Mouse (Mus musculus) ES-E14 (cell line): ENCODE results near the gene Mapk8ip1. TPM values are rescaled to one million over a fixed set of nuclear protein-coding genes. Genes with fewer than 3 reads are reported as not detected.

Source experiments
- DNase-seq: peaks from one replicate; pipeline ENCODE4 v3.0.0-alpha.2; 2013; ENCODE audit warnings: low read depth, low spot score
- H3K27ac ChIP-seq: 2 replicates; pipeline ENCODE4 v1.5.1; 2012; ENCODE audit warnings: low read depth, mild to moderate bottlenecking, low read length, moderate library complexity, mixed read lengths; ENCODE audit not compliant: poor library complexity, insufficient read depth, severe bottlenecking
- H3K36me3 ChIP-seq: 2 replicates; pipeline ENCODE4 v1.6.1; 2012; ENCODE audit warnings: mild to moderate bottlenecking, low read length, moderate library complexity, mixed read lengths; ENCODE audit not compliant: control insufficient read depth, poor library complexity, insufficient read depth, severe bottlenecking
- H3K4me1 ChIP-seq, 2 experiments: fragments of 150-350 bp in 1 of 2; sonication (generic) in 1 of 2; 2 replicates each; pipeline ENCODE4 v1.6.1; 2012; ENCODE audit warnings: low read length in 2 of 2, mild to moderate bottlenecking in 1 of 2, mixed read lengths in 1 of 2; ENCODE audit not compliant: control insufficient read depth in 2 of 2, insufficient read depth in 2 of 2, poor library complexity in 1 of 2
- H3K4me3 ChIP-seq, 2 experiments: fragments of 150-350 bp in 1 of 2; sonication (generic) in 1 of 2; 2 replicates each; pipeline ENCODE4 v1.5.1; 2012; ENCODE audit warnings: low read length in 2 of 2, low read depth in 1 of 2, mild to moderate bottlenecking in 1 of 2, mixed read lengths in 1 of 2; ENCODE audit not compliant: insufficient read depth in 1 of 2, poor library complexity in 1 of 2, severe bottlenecking in 1 of 2
- H3K9ac ChIP-seq: 2 replicates; pipeline ENCODE4 v1.6.1; 2012; ENCODE audit warnings: low read depth, mild to moderate bottlenecking, low read length, mixed read lengths; ENCODE audit not compliant: poor library complexity, insufficient read depth, severe bottlenecking
- H3K9me3 ChIP-seq: fragments of 150-350 bp; sonication (generic); 2 replicates; pipeline ENCODE4 v1.6.1; 2012; ENCODE audit warnings: low read depth, mild to moderate bottlenecking, low read length; ENCODE audit not compliant: control insufficient read depth, insufficient read depth
- CHD2 ChIP-seq: IDR thresholded peaks from 2 replicates; pipeline ENCODE4 v1.6.1; 2014; ENCODE audit warnings: mild to moderate bottlenecking, low read depth, low read length, inconsistent platforms
- HCFC1 ChIP-seq: IDR thresholded peaks from 2 replicates; pipeline ENCODE4 v1.6.1; 2012; ENCODE audit warnings: low read length, inconsistent platforms, borderline replicate concordance; ENCODE audit not compliant: insufficient read depth
- MAFK ChIP-seq: IDR thresholded peaks from 2 replicates; pipeline ENCODE4 v1.6.1; 2014; ENCODE audit warnings: mild to moderate bottlenecking, low read depth, low read length, inconsistent platforms; ENCODE audit not compliant: insufficient read depth
- ZC3H11A ChIP-seq: IDR thresholded peaks from 2 replicates; pipeline ENCODE4 v1.6.1; 2012; ENCODE audit warnings: low read depth, mild to moderate bottlenecking, inconsistent platforms, low read length, borderline replicate concordance
- ZNF384 ChIP-seq: IDR thresholded peaks from 2 replicates; pipeline ENCODE4 v1.6.1; 2012; ENCODE audit warnings: low read depth, low read length, inconsistent platforms
- in situ Hi-C, 2 experiments: fragments of 600-800 bp; cut with MboI; formaldehyde crosslinking; loops; one replicate each; pipeline ENCODE4 v1.15.1; 2025; ENCODE audit warnings: low sequenced_read_pairs in 2 of 2, inconsistent platforms in 1 of 2; ENCODE audit not compliant: unreplicated experiment in 2 of 2
- total RNA-seq: library from RNA; depleted of rRNA; stranded (reverse); fragments of 300-350 nt; gene quantifications from 2 replicates; pipeline ENCODE4 v1.2.3, GENCODE M21; 2012

The Mapk8ip1 gene
- total RNA-seq, 1 experiment, result 11.6 TPM

DNA sequence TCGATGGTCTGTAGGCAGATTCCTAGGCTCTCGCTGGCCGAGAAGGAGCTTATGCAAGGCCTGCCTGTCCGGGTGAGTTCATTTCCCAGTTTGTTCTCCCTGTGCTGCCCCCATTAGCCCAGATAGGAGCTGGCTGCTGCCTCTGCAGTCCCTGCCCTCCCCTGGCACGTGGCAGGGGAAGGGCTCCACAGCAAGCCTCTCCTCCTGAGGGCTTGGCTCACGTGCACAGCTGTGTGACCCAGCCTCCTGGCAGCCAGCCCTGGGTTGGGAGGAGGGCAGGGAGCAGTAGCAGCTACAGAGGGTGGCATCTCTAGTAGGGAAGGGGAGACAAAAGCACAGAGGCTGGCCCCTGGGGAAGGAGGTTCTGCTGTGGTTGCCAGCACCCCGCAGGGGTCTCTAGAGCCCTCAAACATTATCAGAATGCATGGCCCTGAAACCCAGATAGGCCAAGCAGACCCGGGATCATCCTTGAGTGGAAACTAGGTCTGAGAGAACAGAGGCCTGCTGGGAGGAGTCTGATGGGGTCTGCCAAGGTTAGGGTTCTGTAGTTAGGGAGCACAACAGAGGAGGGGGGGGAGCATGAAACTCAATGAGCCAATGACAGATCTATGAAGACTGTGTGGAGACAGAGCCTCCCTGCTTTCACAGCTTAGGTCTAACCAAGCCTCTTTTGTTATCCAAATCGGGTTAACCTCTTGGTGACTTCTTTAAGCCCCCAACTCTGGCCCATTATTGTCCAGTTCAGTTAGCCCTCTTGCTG, 22.8 kb upstream of the Mapk8ip1 start:
- Histone ChIP-seq H3K9ac (no peak overlapping the region; the same call in 1 of the 2 replicates), H3K27ac (peak overlapping the region; percentile 77), H3K36me3 (peaks cover 23% of the 10 kb centered on the region), H3K4me3 (no peak overlapping the region), H3K4me1 (peaks cover 10 to 30% of the 10 kb centered on the region in 2 experiments), H3K9me3 (no peaks in the 10 kb centered on the region)
- DNase-seq, result no peak
- TF ChIP-seq CHD2 (no peak), ZNF384 (no peak), ZC3H11A (no peak), MAFK (no peak), HCFC1 (no peak)
- in situ Hi-C loops, result no loop called here

DNA sequence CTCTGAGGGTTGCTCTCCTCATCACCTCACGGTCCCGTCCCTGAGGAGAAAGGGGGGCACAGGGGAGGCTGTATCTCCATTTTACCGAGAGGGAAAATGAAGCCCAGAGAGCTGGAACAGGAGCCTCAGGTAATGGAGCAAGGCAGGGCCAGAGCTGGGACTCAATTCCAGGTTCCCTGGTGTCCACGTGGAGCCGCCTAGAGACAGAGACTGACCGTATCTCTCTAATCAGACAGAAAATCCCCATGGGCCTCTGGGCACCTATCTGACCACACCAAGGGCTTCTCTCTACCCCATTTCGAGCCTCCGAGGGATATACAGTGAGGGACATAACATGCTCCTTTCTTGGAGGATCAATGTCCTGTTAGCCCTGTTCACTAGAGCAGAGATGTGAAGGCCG, 22.1 kb upstream of the Mapk8ip1 start:
- Histone ChIP-seq H3K4me1 (peaks cover 8 to 29% of the 10 kb centered on the region in 2 experiments), H3K9me3 (no peaks in the 10 kb centered on the region), H3K4me3 (no peak overlapping the region), H3K27ac (0 out of 2 replicates have a peak overlapping the region, but pooled peaks have one; percentile 3), H3K36me3 (peaks cover 25% of the 10 kb centered on the region), H3K9ac (peak overlapping the region; percentile 36; the same call in 1 of the 2 replicates)
- TF ChIP-seq ZNF384, result no peak
- in situ Hi-C loops, result no loop called here
- no peak for DNase-seq

DNA sequence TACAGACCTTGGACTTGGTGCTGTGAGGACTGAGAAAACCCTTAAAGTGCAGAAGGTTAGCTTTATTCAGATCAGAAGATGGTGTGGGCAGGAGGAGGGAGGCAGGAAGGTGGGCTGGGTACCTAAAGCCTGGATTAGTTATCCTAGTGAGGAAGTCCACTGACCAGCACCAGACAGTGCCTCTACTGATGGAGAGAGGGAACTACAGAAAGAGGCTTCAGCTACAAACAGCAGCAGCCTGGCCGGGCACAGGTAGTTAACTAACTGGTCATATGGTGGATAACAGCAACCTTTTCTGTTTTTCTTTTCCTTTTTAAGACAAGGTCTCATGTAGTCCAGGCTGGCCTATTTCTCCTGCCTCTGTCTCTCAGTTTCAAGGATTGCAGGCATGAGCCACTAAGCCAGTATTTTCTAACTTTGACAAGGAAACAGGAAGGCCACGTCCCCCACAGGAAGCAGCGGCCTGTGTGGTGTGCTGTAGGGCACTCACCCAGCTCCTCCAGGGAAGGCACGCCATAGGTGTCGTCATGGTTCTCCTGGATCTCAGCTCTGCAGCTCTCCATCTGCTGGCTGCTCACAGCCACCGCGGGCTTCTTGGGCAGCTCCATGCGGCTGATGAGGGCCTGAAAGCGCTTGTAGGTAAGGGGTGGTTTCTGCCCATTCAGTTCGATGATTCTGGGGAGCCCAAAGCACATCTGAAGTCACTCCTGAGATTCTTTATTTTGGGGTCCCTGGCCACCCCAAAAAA, 21.5 kb upstream of the Mapk8ip1 start:
- TF ChIP-seq HCFC1 (no peak), ZNF384 (no peak), MAFK (no peak), CHD2 (no peak), ZC3H11A (no peak)
- DNase-seq, result no peak
- in situ Hi-C loops, result no loop called here
- no peaks in the 10 kb centered on the region for H3K9me3 ChIP-seq
- peaks cover 8 to 26% of the 10 kb centered on the region in 2 experiments for H3K4me1 ChIP-seq
- no peak overlapping the region for H3K27ac ChIP-seq
- H3K9ac ChIP-seq, result peak overlapping the region; percentile 36; the same call in 1 of the 2 replicates
- H3K4me3 ChIP-seq, result peak overlapping the region in 1 of 2 experiments; percentile 9; a peak in 1 of 4 replicates
- peaks cover 29% of the 10 kb centered on the region for H3K36me3 ChIP-seq

DNA sequence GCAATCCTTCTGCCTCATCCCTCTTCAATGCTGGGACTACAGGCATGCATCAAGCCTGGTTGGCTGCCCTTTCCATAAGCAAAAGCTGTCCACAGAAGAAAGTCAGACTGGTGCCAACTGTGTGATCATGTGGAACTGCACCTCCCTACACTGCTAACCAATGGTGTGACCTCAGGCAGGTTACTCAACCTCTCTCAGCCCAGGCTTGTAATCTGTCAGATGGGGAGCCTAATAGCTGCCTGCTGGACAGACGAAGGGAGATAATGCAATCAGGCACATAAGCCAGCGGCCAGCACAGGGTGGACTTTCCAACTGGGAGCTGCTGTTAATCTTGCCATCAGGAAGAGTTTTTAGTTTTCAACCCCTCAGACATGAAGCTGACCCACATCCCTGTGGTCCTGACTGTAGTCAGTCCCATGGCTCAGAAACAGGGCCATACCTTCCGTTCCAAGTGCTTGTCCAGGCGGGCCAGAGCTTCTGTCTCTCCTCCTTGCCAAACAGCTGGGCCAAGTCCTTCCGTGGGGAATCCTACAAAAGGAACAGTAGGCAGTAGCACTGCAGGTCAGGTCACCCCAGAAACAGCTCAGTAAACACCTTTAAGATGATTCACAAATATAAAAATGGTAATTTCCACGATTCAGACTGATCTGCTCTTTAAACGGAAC, 20.8 kb upstream of the Mapk8ip1 start:
- TF ChIP-seq ZC3H11A (no peak), MAFK (no peak), HCFC1 (no peak), CHD2 (no peak)
- H3K27ac ChIP-seq, result no peak overlapping the region
- H3K36me3 ChIP-seq, result peaks cover 29% of the 10 kb centered on the region
- H3K4me1 ChIP-seq, result peaks cover 8 to 24% of the 10 kb centered on the region in 2 experiments
- no peak overlapping the region for H3K9ac ChIP-seq
- no peak for DNase-seq
- H3K9me3 ChIP-seq, result no peaks in the 10 kb centered on the region
- no peak overlapping the region for H3K4me3 ChIP-seq
- in situ Hi-C loops, result no loop called here
